Mouse (Mus musculus) thymus, adult 2 months (tissue): Measurements from ENCODE around the gene Gemin7.

Experiments
- CTCF ChIP-seq: fragments of 200-500 bp; IDR thresholded peaks from 2 replicates; pipeline ENCODE4 v1.5.1; 2012; ENCODE audit warnings: mild to moderate bottlenecking, control low read depth, low read length, moderate library complexity, borderline replicate concordance; ENCODE audit not compliant: control insufficient read depth, poor library complexity, insufficient read depth; ENCODE audit errors: extremely low read depth
- POLR2A ChIP-seq: fragments of 200-500 bp; IDR thresholded peaks from 2 replicates; pipeline ENCODE4 v1.6.1; 2012; ENCODE audit warnings: mild to moderate bottlenecking, low read length, control low read depth, moderate library complexity; ENCODE audit not compliant: control insufficient read depth, poor library complexity, insufficient read depth; ENCODE audit errors: extremely low read depth

GRCm38 (mm10) chr7:19579751-19580150 lies 2.4 kb upstream of the Gemin7 start:
- no peak for TF ChIP-seq CTCF
- TF ChIP-seq POLR2A, result no peak
